Mouse (Mus musculus) ovary, postnatal 14 days (tissue): Measurements from ENCODE around the gene Rgs5.

Source experiments
- DNase-seq: peaks from one replicate; pipeline ENCODE4 v3.0.0; 2022; ENCODE audit warnings: low spot score

Rgs5 gene

GRCm38 (mm10) chr1:169726319-169726718 is 71.0 kb downstream of the Rgs5 start:
- no peak for DNase-seq

GRCm38 (mm10) chr1:169730599-169731100 is 75.3 kb downstream of the Rgs5 start:
- no peak for DNase-seq

- DNase-seq, result no peak
These were observed 80.8 kb downstream of the Rgs5 start for GRCm38 (mm10) chr1:169736139-169736538.

- no peak for DNase-seq
These were observed 81.9 kb downstream of the Rgs5 start for GRCm38 (mm10) chr1:169737231-169737630.

GRCm38 (mm10) chr1:169741147-169741546 is 85.8 kb downstream of the Rgs5 start:
- DNase-seq, result no peak
